Mouse (Mus musculus): ENCODE results near the gene Ilf3.

The Ilf3 gene

GRCm38 (mm10) chr9:21440387-21440786 lies 72.7 kb downstream of the Ilf3 start:
- DNase-seq = no peak

- DNase-seq = no peak
Observed at GRCm38 (mm10) chr9:21443853-21444252, 76.2 kb downstream of the Ilf3 start.

- no peak for DNase-seq
Observed at GRCm38 (mm10) chr9:21444574-21444973, 76.9 kb downstream of the Ilf3 start.

GRCm38 (mm10) chr9:21445081-21445744 lies 77.5 kb downstream of the Ilf3 start:
- no peak for DNase-seq

GRCm38 (mm10) chr9:21447778-21448177 lies 80.1 kb downstream of the Ilf3 start:
- no peak for DNase-seq

GRCm38 (mm10) chr9:21449710-21450109 lies 82.0 kb downstream of the Ilf3 start:
- DNase-seq = no peak

GRCm38 (mm10) chr9:21450270-21450669 lies 82.6 kb downstream of the Ilf3 start:
- peak; percentile 75 for DNase-seq

- peak; percentile 85 for DNase-seq
Observed at GRCm38 (mm10) chr9:21451391-21451790, 83.7 kb downstream of the Ilf3 start.

- DNase-seq = peak; percentile 58
Observed at GRCm38 (mm10) chr9:21451870-21452269, 84.2 kb downstream of the Ilf3 start.

GRCm38 (mm10) chr9:21453003-21453402 lies 85.3 kb downstream of the Ilf3 start:
- DNase-seq = no peak

GRCm38 (mm10) chr9:21453459-21453858 lies 85.8 kb downstream of the Ilf3 start:
- no peak for DNase-seq

GRCm38 (mm10) chr9:21454556-21454955 lies 86.9 kb downstream of the Ilf3 start:
- DNase-seq = no peak

All from lung, postnatal 36 days (tissue).